Mouse (Mus musculus): Measurements from ENCODE around the gene Tpx2.
A peak's percentile ranks its signal among the peaks of the same experiment; 100 is the strongest.

Gene Tpx2

GRCm38 (mm10) chr2:152878239-152878638, 30.5 kb downstream of the Tpx2 start:
- no peak for DNase-seq

GRCm38 (mm10) chr2:152880898-152881297, 33.1 kb downstream of the Tpx2 start:
- DNase-seq, result no peak

GRCm38 (mm10) chr2:152884101-152884645, 36.4 kb downstream of the Tpx2 start:
- peak; percentile 52 for DNase-seq

GRCm38 (mm10) chr2:152887230-152887629, 39.5 kb downstream of the Tpx2 start:
- DNase-seq, result no peak

- DNase-seq, result no peak
Measured at GRCm38 (mm10) chr2:152888774-152889173, 41.0 kb downstream of the Tpx2 start.

GRCm38 (mm10) chr2:152895834-152896233, 48.1 kb downstream of the Tpx2 start:
- DNase-seq, result no peak

DNA sequence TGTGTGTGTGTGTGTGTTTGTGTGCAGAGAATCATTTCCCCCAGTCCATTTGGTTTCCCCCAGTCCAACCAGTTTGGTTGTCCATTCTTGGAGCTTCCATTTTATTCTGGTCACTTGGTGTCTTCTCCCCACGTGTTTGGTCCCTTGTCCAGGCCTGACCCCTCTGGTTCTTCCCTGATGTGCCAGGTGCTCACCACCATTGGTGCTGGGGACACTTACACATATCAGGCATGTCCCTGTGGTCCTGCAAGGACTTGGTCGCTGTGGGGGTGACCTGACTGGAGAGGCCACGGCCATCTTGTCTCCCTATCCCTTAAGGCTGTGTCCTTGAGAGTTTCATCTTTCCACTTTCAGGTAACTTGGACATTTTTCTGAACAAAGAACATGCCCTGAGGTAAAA, 49.2 kb downstream of the Tpx2 start:
- no peak for DNase-seq

GRCm38 (mm10) chr2:152899011-152899410, 51.2 kb downstream of the Tpx2 start:
- DNase-seq, result no peak

DNA sequence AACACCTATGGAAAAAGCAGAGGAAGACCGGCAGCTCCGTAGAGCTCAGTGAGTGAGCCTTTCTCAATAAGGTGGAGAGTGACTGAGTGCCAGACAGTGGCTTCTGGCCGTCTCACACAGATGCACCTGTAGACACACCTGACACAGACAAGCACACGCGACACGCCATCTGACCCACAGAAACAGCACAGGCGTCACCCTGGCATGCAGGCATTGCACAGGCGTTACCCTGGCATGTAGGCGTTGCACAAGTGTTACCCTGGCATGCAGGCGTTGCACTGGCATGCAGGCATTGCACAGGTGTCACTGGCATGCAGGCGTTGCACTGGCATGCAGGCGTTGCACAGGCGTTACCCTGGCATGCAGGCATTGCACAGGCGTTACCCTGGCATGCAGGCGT, 53.5 kb downstream of the Tpx2 start:
- DNase-seq, result no peak

GRCm38 (mm10) chr2:152902658-152903057, 54.9 kb downstream of the Tpx2 start:
- no peak for DNase-seq

- no peak for DNase-seq
Measured at GRCm38 (mm10) chr2:152903586-152903985, 55.8 kb downstream of the Tpx2 start.

DNA sequence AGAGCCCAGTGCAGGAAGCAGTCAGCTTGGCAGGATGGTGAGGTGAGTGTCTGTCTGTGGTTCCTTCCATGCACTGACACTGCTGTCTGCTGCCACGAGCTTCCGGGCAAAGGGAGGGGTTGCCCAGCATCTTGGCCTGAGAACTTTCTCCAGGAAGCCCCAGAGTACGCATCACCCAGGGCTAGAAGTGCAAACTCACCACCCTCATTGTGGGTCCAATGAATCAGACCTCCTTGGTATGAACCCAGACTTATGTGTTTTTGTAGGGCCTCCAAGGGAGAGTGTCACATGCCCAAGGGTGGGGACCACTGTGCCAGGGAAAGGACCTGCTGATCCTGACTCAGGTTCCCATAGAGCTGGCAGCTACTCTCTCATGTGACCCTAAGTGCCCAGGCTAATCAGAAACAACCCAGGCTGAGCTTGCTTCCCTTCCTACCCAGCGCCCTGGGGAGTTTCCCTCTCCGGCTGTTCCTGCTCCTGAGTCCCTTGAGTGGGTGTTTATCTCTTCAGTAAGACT, 56.4 kb downstream of the Tpx2 start:
- no peak for DNase-seq

GRCm38 (mm10) chr2:152905036-152905829, 57.5 kb downstream of the Tpx2 start:
- no peak for DNase-seq

- DNase-seq, result no peak
Measured at GRCm38 (mm10) chr2:152906274-152907037, 58.7 kb downstream of the Tpx2 start.

- no peak for DNase-seq
Measured at GRCm38 (mm10) chr2:152907114-152907943, 59.6 kb downstream of the Tpx2 start.

DNA sequence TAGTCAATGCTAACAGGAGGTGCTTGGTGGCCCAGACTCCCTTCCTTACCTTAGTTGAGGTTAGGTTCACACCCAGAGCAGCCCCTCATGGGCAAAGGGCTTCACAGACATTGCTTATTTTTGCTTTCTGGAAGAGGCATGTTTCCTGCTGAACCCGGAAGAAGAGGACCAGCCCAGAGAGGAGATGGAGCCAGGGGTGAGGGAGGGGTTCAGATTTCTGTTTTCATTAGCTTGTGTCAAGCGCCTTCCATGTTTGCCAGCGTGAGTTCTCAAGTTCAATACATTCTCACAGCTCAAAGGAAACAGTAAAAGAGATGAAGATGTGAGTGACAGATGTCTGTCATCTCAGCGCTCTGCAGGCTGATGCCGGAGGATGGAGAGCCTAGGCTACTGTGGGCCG, 62.1 kb downstream of the Tpx2 start:
- no peak for DNase-seq

GRCm38 (mm10) chr2:152911031-152911430, 63.3 kb downstream of the Tpx2 start, which contains the start of gene Mylk2:
Gene Mylk2, plus strand, starts transcription at chr2:152911352.
- no peak for DNase-seq

GRCm38 (mm10) chr2:152911432-152911831, 63.7 kb downstream of the Tpx2 start:
- no peak for DNase-seq

DNA sequence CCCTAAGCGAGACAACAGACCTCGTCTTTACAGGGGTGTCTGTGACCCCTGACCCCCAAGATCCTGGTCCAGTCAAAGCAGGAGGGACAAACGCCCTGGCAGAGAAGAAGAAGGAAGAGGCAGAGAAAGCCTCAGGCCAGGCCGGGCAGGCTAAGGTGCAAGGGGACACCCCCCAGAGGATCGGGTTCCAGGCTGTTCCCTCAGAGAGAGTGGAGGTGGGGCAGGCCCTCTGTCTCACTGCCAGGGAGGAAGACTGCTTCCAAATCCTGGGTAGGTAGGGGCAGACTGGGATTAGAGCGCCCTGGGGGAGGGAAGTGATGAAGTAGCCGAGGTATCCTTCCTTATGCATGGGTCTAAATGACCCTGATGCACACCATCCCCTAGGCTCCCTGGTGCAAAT, 65.7 kb downstream of the Tpx2 start:
- no peak for DNase-seq

DNA sequence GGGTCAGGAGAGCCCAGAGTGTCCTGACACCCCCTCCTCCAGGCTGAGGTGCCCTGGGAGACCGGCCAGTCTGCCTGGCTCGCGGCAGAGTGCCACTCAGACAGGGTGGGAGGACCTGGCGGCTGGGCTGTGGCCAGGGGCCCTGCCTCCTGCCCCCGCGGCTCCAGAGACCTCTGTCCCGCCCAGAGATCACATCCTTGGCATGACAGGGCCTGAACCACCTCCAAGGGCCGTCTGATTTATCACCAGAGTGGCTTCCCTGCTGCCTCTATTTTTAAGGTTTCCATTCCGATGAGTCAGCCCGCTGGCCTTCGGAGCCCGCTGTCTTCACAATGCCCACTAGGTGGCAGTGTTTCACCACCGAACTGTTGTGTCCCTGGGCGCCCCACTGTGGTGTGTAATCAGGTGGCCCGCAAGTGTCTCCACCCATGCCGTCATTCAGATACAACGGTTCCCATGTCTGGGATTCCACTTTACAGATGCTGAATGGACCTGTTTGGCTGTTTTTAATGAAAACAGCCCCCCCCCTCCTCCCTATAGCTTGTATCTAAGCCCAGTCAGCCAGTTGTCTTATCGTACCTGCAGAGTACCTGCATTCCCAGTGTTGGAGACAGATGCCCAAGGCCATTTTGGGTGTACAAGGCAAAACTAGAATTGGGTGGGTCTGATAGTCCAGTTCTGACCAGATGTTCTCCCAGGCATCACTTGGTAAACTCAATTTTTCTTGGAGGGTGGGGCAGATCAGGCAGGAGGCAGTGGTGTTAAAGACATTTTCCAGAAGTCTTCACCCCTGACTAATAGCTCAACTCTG, 66.8 kb downstream of the Tpx2 start:
- DNase-seq, result peak; percentile 87

DNA sequence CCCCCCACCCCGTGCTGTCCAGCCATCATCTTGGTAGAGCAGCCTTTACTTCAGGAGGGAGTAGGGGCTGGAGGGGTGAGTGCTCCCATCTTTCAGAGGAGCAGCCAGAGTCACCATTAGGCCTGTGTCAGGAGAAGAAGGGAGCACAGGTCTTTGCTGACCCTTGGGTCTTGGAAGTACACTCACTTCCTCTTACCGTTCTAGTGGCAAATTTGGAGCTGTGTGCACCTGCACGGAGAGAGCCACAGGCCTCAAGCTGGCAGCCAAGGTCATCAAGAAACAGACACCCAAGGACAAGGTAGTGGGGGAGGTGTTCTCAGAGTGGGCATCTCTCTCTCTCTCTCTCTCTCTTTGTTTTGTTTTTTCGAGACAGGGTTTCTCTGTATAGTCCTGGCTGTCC, 67.7 kb downstream of the Tpx2 start:
- no peak for DNase-seq

DNA sequence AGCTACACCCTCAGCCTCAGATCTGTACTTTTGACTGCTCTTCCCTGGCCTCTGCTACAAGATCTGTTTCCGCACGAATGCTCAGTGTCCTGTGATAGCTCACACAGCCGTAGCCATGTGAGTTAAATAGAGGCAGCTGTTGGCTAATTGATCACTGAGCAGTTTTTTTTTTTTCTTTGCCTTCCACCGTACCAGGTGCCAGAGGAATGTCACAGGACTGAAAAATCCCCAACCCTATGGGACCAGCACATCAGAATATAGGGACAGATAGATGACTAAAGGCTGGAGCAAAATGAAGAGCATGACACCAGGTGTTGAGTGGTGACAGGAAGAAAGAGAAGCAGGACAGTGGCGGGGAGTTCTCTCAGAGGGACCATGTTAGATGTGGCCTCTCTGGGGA, 68.3 kb downstream of the Tpx2 start:
- no peak for DNase-seq
